Mouse (Mus musculus) liver, adult 10 weeks (tissue): ENCODE measurements around the gene Zfp235. TPM values are rescaled to one million over a fixed set of nuclear protein-coding genes. Genes with fewer than 3 reads are reported as not detected.

ENCODE experiments used
- polyA plus RNA-seq: library from polyadenylated mRNA; stranded (reverse); fragments of 350-450 nt; fragmentation: Illumina TruSeq; extraction: RNeasy Lipid Tissue Mini Kit (QIAGEN cat#74804); gene quantifications from one replicate; pipeline ENCODE4 v1.2.3, GENCODE M21; 2014; ENCODE audit warnings: low read depth, low replicate concordance

The Zfp235 gene
- polyA plus RNA-seq, result 3.6 TPM

DNA sequence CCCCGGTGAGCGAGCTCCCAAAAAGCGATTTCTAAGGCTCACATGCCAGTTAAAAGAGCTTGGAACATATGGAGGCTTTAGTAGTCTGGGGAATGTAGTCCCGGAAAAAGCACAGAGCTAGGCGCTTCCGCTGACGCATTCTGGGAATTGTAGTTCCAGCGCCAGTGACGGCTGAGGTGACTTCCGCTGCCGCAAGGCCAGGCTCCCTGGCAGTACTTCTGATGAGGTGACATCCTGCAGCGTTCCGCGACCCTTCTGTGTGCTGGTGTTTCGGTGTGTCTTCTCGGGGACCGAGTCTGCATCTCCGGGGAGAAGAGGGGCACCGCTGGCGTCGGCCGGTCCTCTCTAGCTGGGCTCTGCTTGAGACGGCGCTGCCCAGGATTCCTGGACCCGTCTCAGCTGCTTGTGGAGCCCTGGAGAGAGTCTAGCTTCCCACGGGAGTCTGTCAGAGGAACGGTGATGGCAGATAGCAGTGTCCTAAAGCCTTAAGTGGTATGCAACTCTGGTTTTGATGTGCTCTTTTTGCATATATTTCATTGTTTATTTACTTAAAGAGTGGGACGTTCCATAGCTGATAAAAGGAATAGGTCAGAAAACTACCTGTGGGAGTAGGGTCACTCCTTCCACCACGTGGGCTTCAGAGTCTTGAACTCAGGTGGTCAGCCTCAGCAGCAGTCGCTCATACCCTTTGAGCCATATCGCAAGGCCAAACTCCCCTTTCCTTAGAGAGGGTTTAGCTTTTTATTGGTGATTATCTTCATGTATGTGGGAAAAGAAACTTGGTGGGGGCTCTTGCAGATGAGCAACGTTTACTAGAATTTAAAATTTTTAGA lies at the start of gene Zfp235:
Gene Zfp235 (plus strand): TSS at position 174 of the 833 bp plus-strand sequence.

DNA sequence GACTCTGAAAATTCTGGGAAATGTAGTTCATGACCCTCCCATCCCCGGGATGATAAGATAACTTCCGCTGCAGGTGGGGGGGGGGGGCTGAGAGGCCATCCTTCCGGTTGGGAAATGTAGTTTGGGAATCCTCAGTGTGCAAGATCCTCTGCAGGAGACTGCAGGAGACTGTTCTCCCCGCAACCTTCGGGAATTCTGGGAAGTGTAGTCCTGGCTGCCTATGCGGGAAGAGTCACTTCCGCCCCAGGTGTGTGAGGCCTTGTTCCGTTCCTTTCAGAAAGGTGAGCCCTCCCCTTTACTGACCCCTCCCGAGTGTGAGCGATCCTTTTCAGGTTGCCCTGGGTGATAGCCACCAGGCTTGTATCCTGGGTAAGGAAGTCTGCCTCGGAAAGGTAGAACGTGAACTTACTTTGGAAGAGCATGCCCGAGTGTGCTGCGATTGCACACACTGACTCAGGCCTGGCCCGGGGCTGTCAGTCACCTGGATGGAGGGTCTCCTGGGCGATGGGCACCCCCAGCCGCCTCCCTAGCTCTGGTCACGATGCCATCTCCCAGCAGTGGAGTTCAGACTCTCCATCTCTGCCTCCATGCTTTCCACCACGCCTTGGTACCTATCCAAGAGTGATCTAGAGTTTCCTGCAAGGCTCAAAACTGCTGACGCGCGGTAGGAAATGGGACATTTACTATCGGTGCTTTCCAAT lies 21.7 kb upstream of the Zfp235 start, which contains the start of gene Zfp112:
Gene Zfp112 (plus strand): TSS at position 159 of the 701 bp plus-strand sequence.

DNA sequence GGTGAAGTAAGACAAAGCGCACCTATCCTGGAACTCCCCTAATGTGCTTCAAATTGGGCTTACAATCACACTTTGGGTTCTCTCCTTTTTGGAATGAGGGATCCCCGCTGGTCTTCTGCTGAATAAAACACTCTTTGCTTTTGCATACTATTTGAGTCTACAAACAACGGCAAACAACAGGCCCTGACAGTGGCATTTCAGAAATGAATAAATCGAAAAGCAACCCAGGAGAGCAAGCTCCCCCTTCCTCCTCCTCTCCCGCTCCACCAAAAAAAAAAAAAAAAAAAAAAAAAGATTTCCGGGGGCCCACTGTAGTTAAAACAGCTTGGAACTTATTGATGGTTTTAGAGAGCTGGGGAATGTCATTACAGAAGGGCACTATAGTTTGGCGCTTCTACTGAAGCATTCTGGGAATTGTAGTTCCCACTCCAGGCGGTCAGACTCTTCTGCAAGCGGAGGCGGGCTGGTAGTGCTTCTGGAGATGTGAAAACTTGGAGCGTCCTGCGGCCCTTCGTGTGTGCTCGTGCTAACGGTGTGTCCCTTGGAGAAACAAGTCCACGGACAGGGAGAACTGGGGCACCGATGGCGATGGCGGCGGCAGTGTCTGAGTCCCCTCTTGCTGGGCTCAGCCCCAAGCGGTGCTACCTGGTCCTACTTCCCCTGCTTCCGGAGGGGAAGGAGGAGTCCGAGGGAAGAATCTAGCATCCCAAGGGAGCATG lies 40.8 kb downstream of the Zfp235 start, which contains the start of gene Zfp114:
Gene Zfp114 (plus strand): TSS at position 443 of the 719 bp plus-strand sequence.

Other genes with a start within 250 kb of the Zfp235 start
- gene Vmn1r178, start 242.2 kb upstream of the Zfp235 start, polyA plus RNA-seq, result not detected
- gene Vmn1r179, start 207.2 kb upstream of the Zfp235 start, polyA plus RNA-seq, result not detected
- not detected for gene Vmn1r180, start 183.5 kb upstream of the Zfp235 start, polyA plus RNA-seq
- gene Vmn1r181, start 159.6 kb upstream of the Zfp235 start, polyA plus RNA-seq, result not detected
- gene V1rd19, start 132.5 kb upstream of the Zfp235 start, polyA plus RNA-seq, result not detected
- gene Vmn1r183, start 80.9 kb upstream of the Zfp235 start, polyA plus RNA-seq, result not detected
- gene Zfp180, start 52.2 kb upstream of the Zfp235 start, polyA plus RNA-seq, result 5.3 TPM
- gene Zfp112, start 21.9 kb upstream of the Zfp235 start, polyA plus RNA-seq, result 0.77 TPM
- 0.11 TPM for gene Zfp114, start 40.9 kb downstream of the Zfp235 start, polyA plus RNA-seq
- 1.5 TPM for gene Zfp111, start 77.3 kb downstream of the Zfp235 start, polyA plus RNA-seq
- 1.2 TPM for gene Zfp109, start 103.4 kb downstream of the Zfp235 start, polyA plus RNA-seq
- 1.1 TPM for gene Zfp108, start 120.6 kb downstream of the Zfp235 start, polyA plus RNA-seq
- gene Zfp93, start 136.3 kb downstream of the Zfp235 start, polyA plus RNA-seq, result 1.4 TPM
- not detected for gene Zfp61, start 167.1 kb downstream of the Zfp235 start, polyA plus RNA-seq
- 0.87 TPM for gene Zfp94, start 182.5 kb downstream of the Zfp235 start, polyA plus RNA-seq
- gene Tescl, start 199.8 kb downstream of the Zfp235 start, polyA plus RNA-seq, result not detected
- gene Lypd5, start 215.0 kb downstream of the Zfp235 start, polyA plus RNA-seq, result not detected
- not detected for gene Kcnn4, start 236.1 kb downstream of the Zfp235 start, polyA plus RNA-seq